Mouse (Mus musculus) embryonic facial prominence, embryonic 12.5 days (tissue): ENCODE results near the gene Rft1. TPM values are rescaled to one million over a fixed set of nuclear protein-coding genes. Genes with fewer than 3 reads are reported as not detected.

Experiments used
- ATAC-seq: fragments of 200-750 bp; cut with Nextera tagmentation; 2 replicates; pipeline ENCODE4 v1.8.0; 2017; ENCODE audit not compliant: insufficient number of reproducible peaks, insufficient read depth, low FRiP score, low TSS enrichment
- H3K27ac ChIP-seq: fragments of 300-500 bp; sonication (generic); 2 replicates; pipeline ENCODE4 v1.5.1; 2016; ENCODE audit warnings: mild to moderate bottlenecking
- H3K27me3 ChIP-seq: fragments of 300-500 bp; sonication (generic); 2 replicates; pipeline ENCODE4 v1.6.1; 2016; ENCODE audit warnings: mild to moderate bottlenecking, moderate library complexity
- H3K36me3 ChIP-seq: fragments of 300-500 bp; sonication (generic); 2 replicates; pipeline ENCODE4 v1.6.1; 2016; ENCODE audit warnings: mild to moderate bottlenecking
- H3K4me1 ChIP-seq: fragments of 300-500 bp; sonication (generic); 2 replicates; pipeline ENCODE4 v1.6.1; 2016
- H3K4me2 ChIP-seq: fragments of 300-500 bp; sonication (generic); replicated peaks from 2 replicates; pipeline ENCODE4 v1.6.1; 2016; ENCODE audit warnings: mild to moderate bottlenecking, moderate library complexity
- H3K4me3 ChIP-seq: fragments of 300-500 bp; sonication (generic); 2 replicates; pipeline ENCODE4 v1.5.1; 2016; ENCODE audit warnings: mild to moderate bottlenecking
- H3K9ac ChIP-seq: fragments of 300-500 bp; sonication (generic); 2 replicates; pipeline ENCODE4 v1.6.1; 2016; ENCODE audit warnings: mild to moderate bottlenecking, moderate library complexity
- H3K9me3 ChIP-seq: fragments of 300-500 bp; sonication (generic); 2 replicates; pipeline ENCODE4 v1.6.1; 2016; ENCODE audit warnings: mild to moderate bottlenecking, moderate library complexity
- WGBS: fragments of 180-500 bp; shearing (Covaris S2); methylation state at CpG from one replicate; pipeline ENCODE4 v1.1.7; 2016; 5-methylcytosine and 5-hydroxymethylcytosine counted together
- polyA plus RNA-seq: library from polyadenylated mRNA; unstranded; fragments of >200 nt; fragmentation: Nextera tagmentation; extraction: Ambion mirVana; gene quantifications from 2 replicates; pipeline ENCODE4 v1.2.1, GENCODE M21; 2016

The Rft1 gene
- polyA plus RNA-seq, 1 experiment from 2014 or later, result 20.0 TPM

GRCm38 (mm10) chr14:30631834-30632233 lies 22.3 kb upstream of the Rft1 start:
- Histone ChIP-seq H3K4me3 (no peak overlapping the region), H3K36me3 (no peaks in the 10 kb centered on the region), H3K9me3 (no peaks in the 10 kb centered on the region), H3K9ac (no peak overlapping the region), H3K4me1 (0 out of 2 replicates have a peak, but pooled peaks cover 4% of the 10 kb centered on the region), H3K4me2 (no peak overlapping the region), H3K27me3 (no peaks in the 10 kb centered on the region), H3K27ac (no peak overlapping the region)
- no peak for ATAC-seq
- WGBS, result 41% methylated on average over 2 of the region's 2 CpGs

GRCm38 (mm10) chr14:30633708-30634107 lies 20.5 kb upstream of the Rft1 start:
- H3K4me1 ChIP-seq, result 0 out of 2 replicates have a peak, but pooled peaks cover 6% of the 10 kb centered on the region
- no peak for ATAC-seq
- no peaks in the 10 kb centered on the region for H3K27me3 ChIP-seq
- no peak overlapping the region for H3K27ac ChIP-seq
- no peaks in the 10 kb centered on the region for H3K36me3 ChIP-seq
- 73% methylated on average over 7 of the region's 7 CpGs for WGBS
- no peak overlapping the region for H3K4me2 ChIP-seq
- H3K9ac ChIP-seq, result no peak overlapping the region
- H3K9me3 ChIP-seq, result no peaks in the 10 kb centered on the region
- no peak overlapping the region for H3K4me3 ChIP-seq

GRCm38 (mm10) chr14:30634418-30634817 lies 19.7 kb upstream of the Rft1 start:
- no peak for ATAC-seq
- 83% methylated on average over 1 of the region's 1 CpGs for WGBS
- H3K4me1 ChIP-seq, result 0 out of 2 replicates have a peak, but pooled peaks cover 6% of the 10 kb centered on the region

GRCm38 (mm10) chr14:30635219-30635910 lies 18.8 kb upstream of the Rft1 start:
- Histone ChIP-seq H3K9me3 (no peaks in the 10 kb centered on the region), H3K36me3 (no peaks in the 10 kb centered on the region), H3K27ac (no peak overlapping the region), H3K4me3 (no peak overlapping the region), H3K4me2 (no peak overlapping the region), H3K4me1 (0 out of 2 replicates have a peak, but pooled peaks cover 6% of the 10 kb centered on the region), H3K27me3 (no peaks in the 10 kb centered on the region), H3K9ac (no peak overlapping the region)
- ATAC-seq, result no peak
- WGBS, result 80% methylated on average over 13 of the region's 13 CpGs

More at GRCm38 (mm10) chr14:30634418-30634817, 19.7 kb upstream of the Rft1 start:
- no peaks in the 10 kb centered on the region for H3K9me3 ChIP-seq
- no peaks in the 10 kb centered on the region for H3K36me3 ChIP-seq
- H3K27ac ChIP-seq, result no peak overlapping the region
- no peak overlapping the region for H3K9ac ChIP-seq
- no peak overlapping the region for H3K4me3 ChIP-seq
- H3K27me3 ChIP-seq, result no peaks in the 10 kb centered on the region
- no peak overlapping the region for H3K4me2 ChIP-seq

- Histone ChIP-seq H3K4me1 (0 out of 2 replicates have a peak, but pooled peaks cover 6% of the 10 kb centered on the region), H3K27me3 (no peaks in the 10 kb centered on the region), H3K27ac (no peak overlapping the region), H3K9ac (no peak overlapping the region), H3K36me3 (no peaks in the 10 kb centered on the region), H3K4me3 (no peak overlapping the region), H3K4me2 (no peak overlapping the region), H3K9me3 (no peaks in the 10 kb centered on the region)
- ATAC-seq, result no peak
- WGBS, result 65% methylated on average over 9 of the region's 9 CpGs
These were observed 17.7 kb upstream of the Rft1 start for GRCm38 (mm10) chr14:30636499-30636898.

- no peak overlapping the region for H3K4me3 ChIP-seq
- H3K9ac ChIP-seq, result no peak overlapping the region
- H3K9me3 ChIP-seq, result no peaks in the 10 kb centered on the region
- no peak for ATAC-seq
- no peak overlapping the region for H3K4me2 ChIP-seq
- H3K27ac ChIP-seq, result no peak overlapping the region
- H3K36me3 ChIP-seq, result no peaks in the 10 kb centered on the region
- H3K4me1 ChIP-seq, result 0 out of 2 replicates have a peak, but pooled peaks cover 6% of the 10 kb centered on the region
- H3K27me3 ChIP-seq, result no peaks in the 10 kb centered on the region
- WGBS, result 68% methylated on average over 2 of the region's 2 CpGs
These were observed 17.1 kb upstream of the Rft1 start for GRCm38 (mm10) chr14:30637087-30637486.

GRCm38 (mm10) chr14:30638009-30638408 lies 16.2 kb upstream of the Rft1 start:
- no peak for ATAC-seq
- H3K27me3 ChIP-seq, result no peaks in the 10 kb centered on the region
- WGBS, result 89% methylated on average over 4 of the region's 4 CpGs
- no peak overlapping the region for H3K9ac ChIP-seq
- H3K4me2 ChIP-seq, result no peak overlapping the region
- H3K27ac ChIP-seq, result no peak overlapping the region
- no peaks in the 10 kb centered on the region for H3K36me3 ChIP-seq
- H3K4me3 ChIP-seq, result no peak overlapping the region
- H3K9me3 ChIP-seq, result no peaks in the 10 kb centered on the region
- 0 out of 2 replicates have a peak, but pooled peaks cover 3% of the 10 kb centered on the region for H3K4me1 ChIP-seq

- no peak overlapping the region for H3K4me2 ChIP-seq
- H3K27me3 ChIP-seq, result no peaks in the 10 kb centered on the region
- H3K36me3 ChIP-seq, result no peaks in the 10 kb centered on the region
- no peaks in the 10 kb centered on the region for H3K9me3 ChIP-seq
- 85% methylated on average over 4 of the region's 4 CpGs for WGBS
- H3K4me3 ChIP-seq, result no peak overlapping the region
- ATAC-seq, result no peak
- 0 out of 2 replicates have a peak, but pooled peaks cover 3% of the 10 kb centered on the region for H3K4me1 ChIP-seq
- H3K27ac ChIP-seq, result no peak overlapping the region
- H3K9ac ChIP-seq, result no peak overlapping the region
These were observed 15.5 kb upstream of the Rft1 start for GRCm38 (mm10) chr14:30638686-30639085.

GRCm38 (mm10) chr14:30641748-30642147 lies 12.4 kb upstream of the Rft1 start:
- Histone ChIP-seq H3K36me3 (no peaks in the 10 kb centered on the region), H3K9ac (no peak overlapping the region), H3K9me3 (no peaks in the 10 kb centered on the region), H3K4me3 (no peak overlapping the region), H3K4me2 (no peak overlapping the region), H3K27ac (no peak overlapping the region), H3K4me1 (0 out of 2 replicates have a peak, but pooled peaks cover 3% of the 10 kb centered on the region), H3K27me3 (no peaks in the 10 kb centered on the region)
- WGBS, result 70% methylated on average over 2 of the region's 2 CpGs
- ATAC-seq, result no peak

GRCm38 (mm10) chr14:30644026-30644425 lies 10.1 kb upstream of the Rft1 start:
- no peaks in the 10 kb centered on the region for H3K9me3 ChIP-seq
- no peak overlapping the region for H3K4me3 ChIP-seq
- WGBS, result 84% methylated on average over 2 of the region's 2 CpGs
- no peak overlapping the region for H3K27ac ChIP-seq
- no peak overlapping the region for H3K4me2 ChIP-seq
- no peaks in the 10 kb centered on the region for H3K27me3 ChIP-seq
- ATAC-seq, result no peak
- no peak overlapping the region for H3K9ac ChIP-seq
- no peaks in the 10 kb centered on the region for H3K4me1 ChIP-seq
- no peaks in the 10 kb centered on the region for H3K36me3 ChIP-seq

- H3K4me2 ChIP-seq, result no peak overlapping the region
- H3K36me3 ChIP-seq, result no peaks in the 10 kb centered on the region
- H3K27me3 ChIP-seq, result no peaks in the 10 kb centered on the region
- no peak overlapping the region for H3K9ac ChIP-seq
- no peaks in the 10 kb centered on the region for H3K4me1 ChIP-seq
- ATAC-seq, result no peak
- H3K27ac ChIP-seq, result no peak overlapping the region
- WGBS, result 54% methylated on average over 8 of the region's 8 CpGs
- no peak overlapping the region for H3K4me3 ChIP-seq
- no peaks in the 10 kb centered on the region for H3K9me3 ChIP-seq
These were observed 9.1 kb upstream of the Rft1 start for GRCm38 (mm10) chr14:30645066-30645465.

- H3K27me3 ChIP-seq, result no peaks in the 10 kb centered on the region
- H3K4me2 ChIP-seq, result no peak overlapping the region
- H3K4me3 ChIP-seq, result no peak overlapping the region
- H3K36me3 ChIP-seq, result no peaks in the 10 kb centered on the region
- no peaks in the 10 kb centered on the region for H3K9me3 ChIP-seq
- no peak for ATAC-seq
- WGBS, result 83% methylated on average over 1 of the region's 1 CpGs
- H3K9ac ChIP-seq, result no peak overlapping the region
- H3K4me1 ChIP-seq, result no peaks in the 10 kb centered on the region
- no peak overlapping the region for H3K27ac ChIP-seq
These were observed 7.7 kb upstream of the Rft1 start for GRCm38 (mm10) chr14:30646486-30646885.
